Mouse (Mus musculus) brain, embryonic 14.5 days (tissue): ENCODE results near the gene Esx1. TPM values are rescaled to one million over a fixed set of nuclear protein-coding genes. Genes with fewer than 3 reads are reported as not detected.
A peak's percentile ranks its signal among the peaks of the same experiment; 100 is the strongest.

ENCODE experiments used
- DNase-seq: peaks from one replicate; pipeline ENCODE4 v3.0.0-alpha.2; 2011; ENCODE audit warnings: low read depth
- CTCF ChIP-seq: fragments of 200-500 bp; IDR thresholded peaks from 2 replicates; pipeline ENCODE4 v1.5.1; 2012; ENCODE audit warnings: inconsistent platforms, mild to moderate bottlenecking, moderate library complexity, borderline replicate concordance; ENCODE audit not compliant: insufficient read depth, insufficient read length; ENCODE audit errors: extremely low read depth
- POLR2A ChIP-seq: fragments of 200-500 bp; IDR thresholded peaks from 2 replicates; pipeline ENCODE4 v1.6.1; 2012; ENCODE audit warnings: mild to moderate bottlenecking, inconsistent platforms, borderline replicate concordance; ENCODE audit not compliant: poor library complexity, insufficient read depth, insufficient read length, severe bottlenecking; ENCODE audit errors: extremely low read depth
- polyA plus RNA-seq: library from polyadenylated mRNA; depleted of rRNA; stranded (reverse); fragments of >200 nt; gene quantifications from 2 replicates; pipeline ENCODE4 v1.2.3, GENCODE M21; 2012; rRNA removed

Esx1 gene
- not detected in 2 replicates for polyA plus RNA-seq

DNA sequence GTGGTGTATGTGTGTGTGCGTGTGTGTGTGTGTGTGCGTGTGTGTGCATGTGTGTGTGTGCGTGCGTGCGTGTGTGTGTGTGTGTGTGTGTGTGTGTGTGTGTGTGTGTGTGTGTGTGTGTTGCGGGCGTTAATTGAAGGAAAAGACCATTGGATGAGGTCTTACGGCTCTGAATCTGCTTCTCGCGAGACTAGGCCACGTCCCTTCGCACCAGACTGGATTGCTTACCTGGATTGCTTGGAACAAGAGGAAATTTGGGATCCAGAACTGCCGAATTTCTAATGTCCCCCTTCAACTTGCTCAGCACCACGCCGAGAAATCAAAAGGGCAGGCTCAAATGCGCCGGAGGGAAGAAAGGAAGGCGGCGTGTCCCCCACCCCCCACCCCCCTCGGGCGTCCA, at the start of gene Esx1:
Esx1 (minus strand) TSS at position 366 of the 400 bp plus-strand sequence.
- TF ChIP-seq CTCF (no peak), POLR2A (no peak)
- DNase-seq = no peak

GRCm38 (mm10) chrX:137170021-137170420, 48.1 kb upstream of the Esx1 start:
- TF ChIP-seq CTCF = peak; percentile 35; the same call in 1 of the 2 replicates
- no peak for TF ChIP-seq POLR2A
- peak; percentile 14 for DNase-seq

DNA sequence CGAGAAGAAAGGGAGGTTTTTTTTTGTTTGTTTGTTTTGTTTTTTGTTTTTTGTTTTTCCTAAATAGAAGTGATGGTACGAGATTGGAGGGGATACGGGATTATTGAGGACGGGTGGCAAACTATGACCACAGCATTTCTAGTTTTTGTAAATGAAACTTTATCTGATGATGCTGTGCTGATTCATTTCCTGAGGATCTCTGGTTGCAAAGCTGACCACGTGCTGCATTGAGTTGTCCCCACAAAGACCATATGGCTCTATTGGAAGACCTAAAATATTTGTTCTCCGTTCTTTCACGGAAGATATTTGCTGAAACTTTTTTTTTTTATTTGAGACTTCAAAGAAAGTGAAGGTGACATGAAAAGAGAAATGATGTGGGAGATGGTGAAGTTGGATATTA, 45.8 kb upstream of the Esx1 start:
- no peak for TF ChIP-seq POLR2A
- DNase-seq = no peak

DNA sequence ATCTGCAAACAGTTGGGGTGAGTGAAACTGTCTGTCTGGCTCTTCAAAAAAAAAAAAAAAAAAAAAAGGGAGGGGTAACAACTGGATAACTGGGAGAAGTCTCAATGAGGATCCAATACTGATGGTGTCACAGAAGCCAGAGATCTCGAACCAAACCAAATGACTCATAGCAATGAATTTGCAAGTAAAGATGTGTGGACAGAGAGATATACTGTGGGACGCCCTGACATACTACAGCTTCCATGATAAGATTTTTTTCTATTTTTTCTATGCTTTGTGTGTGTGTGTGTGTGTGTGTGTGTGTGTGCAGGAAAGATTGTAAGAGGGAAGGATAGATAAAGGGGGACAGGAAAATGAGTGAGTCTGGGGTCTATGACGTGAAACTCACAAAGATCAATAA, 43.7 kb upstream of the Esx1 start:
- no peak for DNase-seq
- TF ChIP-seq CTCF = no peak
- no peak for TF ChIP-seq POLR2A

DNA sequence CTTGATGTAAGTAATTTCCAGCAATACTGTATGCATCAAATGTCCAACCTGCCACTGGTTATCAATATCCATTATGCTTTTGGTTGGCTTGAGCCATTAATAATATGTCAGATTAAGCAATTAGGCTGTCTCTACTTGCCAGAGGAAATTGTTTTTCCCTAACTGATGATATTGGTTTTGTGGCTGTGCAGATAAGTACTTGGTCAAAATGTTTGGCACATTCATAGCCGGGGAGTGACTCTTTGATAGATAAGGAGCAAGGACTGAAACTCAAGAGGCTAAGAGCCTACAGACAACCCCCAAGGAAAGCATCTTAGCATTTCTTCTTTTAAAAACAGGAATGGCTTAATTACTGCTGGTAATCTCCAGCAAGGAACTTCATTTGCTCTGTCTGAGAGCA, 40.8 kb upstream of the Esx1 start:
- no peak for TF ChIP-seq CTCF
- no peak for TF ChIP-seq POLR2A

GRCm38 (mm10) chrX:137160971-137161370, 39.1 kb upstream of the Esx1 start:
- DNase-seq = no peak
- TF ChIP-seq POLR2A = no peak
- no peak for TF ChIP-seq CTCF

More for the DNA sequence above, 40.8 kb upstream of the Esx1 start:
- DNase-seq = no peak

GRCm38 (mm10) chrX:137149050-137149449, 27.2 kb upstream of the Esx1 start:
- TF ChIP-seq CTCF (no peak), POLR2A (no peak)
- DNase-seq = no peak

DNA sequence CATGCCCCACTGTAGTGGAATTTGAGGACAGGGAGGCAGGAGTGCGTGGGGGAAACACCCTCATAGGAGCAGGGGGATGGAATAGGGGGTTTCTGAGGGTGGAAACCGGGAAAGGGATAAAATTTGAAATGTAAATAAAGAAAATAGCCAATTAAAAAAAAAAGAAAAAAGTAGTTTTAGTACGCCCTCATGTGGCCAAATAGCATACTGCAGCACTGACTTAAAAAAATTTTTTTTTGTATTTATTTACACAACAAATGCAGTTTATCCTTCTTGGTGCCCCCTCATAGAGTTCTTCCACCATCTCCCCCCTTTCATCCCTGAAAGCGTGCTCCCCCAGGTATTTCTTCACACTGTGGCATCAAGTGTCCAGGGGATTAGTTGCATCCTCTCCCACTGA, 22.8 kb upstream of the Esx1 start:
- DNase-seq = no peak
- no peak for TF ChIP-seq POLR2A
- no peak for TF ChIP-seq CTCF

GRCm38 (mm10) chrX:137143726-137144125, 21.8 kb upstream of the Esx1 start:
- no peak for TF ChIP-seq POLR2A
- no peak for TF ChIP-seq CTCF
- no peak for DNase-seq

DNA sequence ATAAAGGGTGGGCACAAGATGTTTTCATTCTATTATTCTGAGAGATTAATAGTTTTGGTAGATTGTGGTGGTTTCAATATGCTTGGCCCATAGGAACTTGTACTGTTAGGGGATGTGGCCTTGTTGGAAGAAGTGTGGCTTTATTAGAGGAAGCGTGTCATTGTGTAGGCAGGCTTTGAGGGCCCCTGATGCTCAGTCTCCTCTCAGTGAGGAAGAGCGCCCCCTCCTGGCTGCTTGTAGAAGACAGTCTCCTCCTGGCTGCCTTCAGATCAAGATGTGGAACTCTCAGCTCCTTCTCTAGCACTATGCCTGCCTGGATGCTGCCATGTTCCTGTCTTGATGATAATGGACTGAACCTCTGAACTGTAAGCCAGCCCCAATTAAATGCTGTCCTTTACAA, 20.7 kb upstream of the Esx1 start:
- no peak for TF ChIP-seq POLR2A
- TF ChIP-seq CTCF = no peak
- DNase-seq = no peak

- peak; percentile 79 for DNase-seq
- no peak for TF ChIP-seq POLR2A
- TF ChIP-seq CTCF = peak; percentile 79
Measured at GRCm38 (mm10) chrX:137141669-137142068, 19.8 kb upstream of the Esx1 start.

- no peak for DNase-seq
- TF ChIP-seq POLR2A = no peak
- TF ChIP-seq CTCF = no peak
Measured at GRCm38 (mm10) chrX:137127542-137127941, 5.7 kb upstream of the Esx1 start.
